Mouse (Mus musculus): ENCODE data around the gene H2bfm. TPM values are rescaled to one million over a fixed set of nuclear protein-coding genes. Genes with fewer than 3 reads are reported as not detected.
"Not testable (repeated sequence)": the region's sequence is repeated elsewhere in the genome, so short reads cannot be mapped to it uniquely, and the experiment has no call there.

H2bfm gene
- polyA plus RNA-seq (2014; fragmentation: Nextera tagmentation; extraction: Ambion mirVana): not detected in 2 replicates

DNA sequence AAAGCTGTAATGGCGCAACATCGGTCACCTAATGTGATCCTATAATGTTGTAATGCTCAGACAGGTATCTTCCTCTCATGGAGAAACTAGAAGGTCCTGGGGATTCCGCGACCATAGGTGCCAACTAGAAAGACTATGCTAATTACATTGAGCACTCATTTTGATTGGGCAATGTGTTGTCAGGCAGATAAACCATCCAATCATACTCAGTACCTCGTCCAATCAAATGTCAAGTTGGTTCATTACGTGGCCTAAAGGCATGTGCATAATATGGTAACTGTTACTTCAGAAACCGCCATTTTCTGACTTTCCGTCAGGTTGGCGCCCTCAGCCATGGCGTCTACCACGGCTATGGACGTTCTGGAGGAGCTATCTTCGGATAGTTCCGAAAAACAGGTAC lies at the start of gene H2bfm:
TSS of gene H2bfm (plus strand) at position 295 of the 400 bp plus-strand sequence.
- Histone ChIP-seq H3K9me3 (ENCODE audit: control insufficient read depth, low read length) (no peaks in the 10 kb centered on the region), H3K27ac (ENCODE audit: low read depth, low read length) (no peak within 1 kb of the TSS), H3K9ac (ENCODE audit: low read depth, low read length) (no peak within 1 kb of the TSS), H3K36me3 (ENCODE audit: control insufficient read depth, insufficient read depth, low read length) (no peaks in the 10 kb centered on the region), H3K4me1 (ENCODE audit: control insufficient read depth, insufficient read depth, low read length) (no peaks in the 10 kb centered on the region), H3K4me2 (replicated peaks; ENCODE audit: low read depth, low read length) (no peak within 1 kb of the TSS), H3K27me3 (ENCODE audit: control insufficient read depth, insufficient read depth, low read length) (no peaks in the 10 kb centered on the region), H3K4me3 (ENCODE audit: low read length) (no peak within 1 kb of the TSS)
- WGBS: 91% methylated on average over 14 of the region's 14 CpGs
- ATAC-seq (ENCODE audit: low FRiP score, low TSS enrichment): no peak

DNA sequence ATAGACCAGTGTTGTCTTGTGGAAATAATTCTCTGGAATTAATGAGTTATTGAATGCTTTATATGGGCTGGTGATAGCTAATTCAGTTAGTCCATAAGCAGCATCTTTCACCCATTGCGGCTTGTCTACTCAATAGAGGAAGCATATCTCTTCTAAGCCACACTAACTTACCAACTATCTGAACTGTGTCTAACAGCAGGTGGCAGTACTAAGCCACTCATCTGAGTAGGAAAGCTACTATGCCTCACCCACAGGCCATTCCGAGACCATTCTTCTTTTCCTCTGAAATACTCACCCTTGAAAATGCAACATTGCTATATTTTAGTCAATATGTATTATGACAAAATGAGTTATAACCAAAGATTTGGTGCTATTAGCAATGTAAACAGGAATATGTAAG lies 31.4 kb upstream of the H2bfm start:
- H3K36me3 ChIP-seq (ENCODE audit: control insufficient read depth, insufficient read depth, low read length): no peaks in the 10 kb centered on the region
- WGBS: 70% methylated on average over 2 of the region's 2 CpGs
- ATAC-seq (ENCODE audit: low FRiP score, low TSS enrichment): no peak

DNA sequence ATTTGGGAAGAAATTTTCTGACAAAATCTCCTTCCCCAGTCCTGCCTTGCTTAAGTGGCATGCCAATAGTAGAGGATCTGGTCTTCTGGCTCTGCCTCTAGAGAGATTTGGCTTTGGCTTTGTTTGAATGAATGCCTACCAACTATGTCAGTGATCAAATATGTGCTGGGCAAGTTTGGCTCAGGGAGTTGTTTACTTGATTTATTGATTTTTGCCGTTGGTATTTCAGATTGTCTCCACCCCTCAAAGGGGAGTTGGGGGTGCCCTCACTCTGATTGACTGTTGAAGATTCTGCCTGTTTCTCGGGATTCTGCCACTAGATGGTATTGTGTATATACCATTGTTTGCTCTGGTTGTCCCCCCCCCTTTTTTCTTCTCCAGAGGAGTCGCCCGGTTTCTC lies 22.8 kb upstream of the H2bfm start:
- Histone ChIP-seq H3K27me3 (ENCODE audit: control insufficient read depth, insufficient read depth, low read length) (no peaks in the 10 kb centered on the region), H3K9me3 (ENCODE audit: control insufficient read depth, low read length) (no peaks in the 10 kb centered on the region), H3K4me1 (ENCODE audit: control insufficient read depth, insufficient read depth, low read length) (no peaks in the 10 kb centered on the region), H3K4me2 (replicated peaks; ENCODE audit: low read depth, low read length) (no peak overlapping the region), H3K9ac (ENCODE audit: low read depth, low read length) (no peak overlapping the region), H3K36me3 (ENCODE audit: control insufficient read depth, insufficient read depth, low read length) (no peaks in the 10 kb centered on the region), H3K27ac (ENCODE audit: low read depth, low read length) (no peak overlapping the region), H3K4me3 (ENCODE audit: low read length) (no peak overlapping the region)
- 70% methylated on average over 4 of the region's 4 CpGs for WGBS
- no peak for ATAC-seq (ENCODE audit: low FRiP score, low TSS enrichment)

More for the DNA sequence above, 31.4 kb upstream of the H2bfm start:
- no peaks in the 10 kb centered on the region for H3K4me1 ChIP-seq (ENCODE audit: control insufficient read depth, insufficient read depth, low read length)
- no peak overlapping the region for H3K9ac ChIP-seq (ENCODE audit: low read depth, low read length)
- no peak overlapping the region for H3K27ac ChIP-seq (ENCODE audit: low read depth, low read length)
- no peaks in the 10 kb centered on the region for H3K27me3 ChIP-seq (ENCODE audit: control insufficient read depth, insufficient read depth, low read length)
- H3K4me2 ChIP-seq (replicated peaks; ENCODE audit: low read depth, low read length): no peak overlapping the region
- no peaks in the 10 kb centered on the region for H3K9me3 ChIP-seq (ENCODE audit: control insufficient read depth, low read length)
- H3K4me3 ChIP-seq (ENCODE audit: low read length): no peak overlapping the region

DNA sequence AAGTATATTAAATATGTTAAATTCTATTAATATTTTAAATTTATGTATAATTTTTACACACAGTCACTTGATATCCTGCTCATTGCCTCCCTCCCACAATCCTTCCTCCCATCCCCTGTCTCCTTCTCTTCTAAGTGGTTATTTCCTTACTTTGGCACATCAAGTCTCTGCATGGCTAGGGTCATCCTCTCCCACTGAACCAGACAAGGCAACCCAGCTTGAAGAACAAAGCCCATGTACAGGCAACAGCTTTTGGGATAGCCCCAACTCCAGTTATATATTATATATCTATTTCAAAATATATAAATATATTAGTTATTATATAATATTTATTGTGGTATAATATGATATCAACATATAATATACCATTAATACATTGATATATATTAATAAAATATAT lies 1.3 kb upstream of the H2bfm start:
- no peak overlapping the region for H3K4me2 ChIP-seq (replicated peaks; ENCODE audit: low read depth, low read length)
- no peak overlapping the region for H3K4me3 ChIP-seq (ENCODE audit: low read length)
- ATAC-seq (ENCODE audit: low FRiP score, low TSS enrichment): no peak
- H3K27ac ChIP-seq (ENCODE audit: low read depth, low read length): no peak overlapping the region
- no peaks in the 10 kb centered on the region for H3K9me3 ChIP-seq (ENCODE audit: control insufficient read depth, low read length)
- no peaks in the 10 kb centered on the region for H3K36me3 ChIP-seq (ENCODE audit: control insufficient read depth, insufficient read depth, low read length)
- H3K27me3 ChIP-seq (ENCODE audit: control insufficient read depth, insufficient read depth, low read length): no peaks in the 10 kb centered on the region
- no peaks in the 10 kb centered on the region for H3K4me1 ChIP-seq (ENCODE audit: control insufficient read depth, insufficient read depth, low read length)
- no peak overlapping the region for H3K9ac ChIP-seq (ENCODE audit: low read depth, low read length)

DNA sequence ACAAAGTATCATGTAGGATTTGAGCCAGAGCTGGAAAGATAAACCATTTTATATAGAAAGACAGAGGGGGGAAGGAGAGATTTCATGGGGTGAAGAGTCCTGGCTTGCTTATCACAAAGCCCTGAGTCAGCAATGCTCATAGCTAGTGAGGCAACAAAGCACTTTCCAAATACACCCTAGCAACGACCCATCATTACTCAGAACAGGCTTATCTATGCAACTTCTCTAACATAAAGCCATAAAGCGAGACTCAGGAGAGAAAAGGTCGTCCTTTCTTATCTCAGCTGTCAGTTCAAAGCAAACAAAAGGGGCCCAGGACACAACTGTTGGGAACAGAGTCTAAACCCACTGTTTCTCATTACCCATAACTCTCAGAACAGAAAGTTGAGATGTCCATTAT lies 10.9 kb downstream of the H2bfm start:
- Histone ChIP-seq H3K9me3 (ENCODE audit: control insufficient read depth, low read length) (no peaks in the 10 kb centered on the region), H3K9ac (ENCODE audit: low read depth, low read length) (no peak overlapping the region), H3K4me1 (ENCODE audit: control insufficient read depth, insufficient read depth, low read length) (no peaks in the 10 kb centered on the region), H3K4me2 (replicated peaks; ENCODE audit: low read depth, low read length) (no peak overlapping the region), H3K27me3 (ENCODE audit: control insufficient read depth, insufficient read depth, low read length) (no peaks in the 10 kb centered on the region), H3K36me3 (ENCODE audit: control insufficient read depth, insufficient read depth, low read length) (no peaks in the 10 kb centered on the region), H3K27ac (ENCODE audit: low read depth, low read length) (no peak overlapping the region), H3K4me3 (ENCODE audit: low read length) (no peak overlapping the region)
- 37% methylated on average over 3 of the region's 3 CpGs for WGBS
- ATAC-seq (ENCODE audit: low FRiP score, low TSS enrichment): no peak

DNA sequence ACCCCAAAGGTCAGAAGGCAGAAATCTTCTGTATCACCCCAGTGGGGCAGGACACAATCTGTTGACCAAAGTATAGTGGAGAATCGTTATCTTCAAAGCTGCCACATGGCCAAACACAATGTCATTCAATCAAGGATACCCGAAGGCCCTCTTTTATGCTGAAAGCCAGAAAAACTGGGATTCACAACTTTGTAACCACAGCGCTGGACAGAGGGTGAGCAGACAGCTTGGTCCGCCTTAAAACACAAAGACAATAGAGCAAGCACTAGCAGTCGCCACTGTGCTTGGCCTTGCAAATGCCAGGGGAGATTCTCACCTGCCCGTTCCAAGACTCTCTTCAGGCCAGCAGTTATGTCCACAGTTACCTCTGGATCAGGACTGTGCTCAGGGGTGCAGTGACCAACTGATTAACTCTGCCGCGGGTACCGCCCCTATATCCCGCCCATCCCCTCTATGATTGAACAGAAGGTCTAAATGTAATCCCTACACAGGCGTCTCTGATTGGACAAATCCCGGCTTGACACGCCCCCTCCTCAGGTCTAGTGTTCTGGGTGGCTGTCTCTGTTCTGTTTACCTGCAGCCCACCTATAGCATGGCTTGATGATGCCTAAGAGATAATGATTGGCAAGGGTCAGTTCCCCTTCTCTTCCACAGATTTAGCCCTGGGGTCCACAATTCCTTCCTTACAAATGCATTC lies 30.6 kb downstream of the H2bfm start:
- H3K36me3 ChIP-seq (ENCODE audit: control insufficient read depth, insufficient read depth, low read length); H3K27ac ChIP-seq (ENCODE audit: low read depth, low read length); H3K4me1 ChIP-seq (ENCODE audit: control insufficient read depth, insufficient read depth, low read length); H3K9me3 ChIP-seq (ENCODE audit: control insufficient read depth, low read length); H3K9ac ChIP-seq (ENCODE audit: low read depth, low read length); H3K27me3 ChIP-seq (ENCODE audit: control insufficient read depth, insufficient read depth, low read length): not testable (repeated sequence)
- 34% methylated on average over 13 of the region's 13 CpGs for whole genome bisulfite sequencing
- ATAC-seq (ENCODE audit: low FRiP score, low TSS enrichment): peak; percentile 100
- Histone ChIP-seq H3K4me2 (replicated peaks; ENCODE audit: low read depth, low read length) (peak overlapping the region; percentile 26), H3K4me3 (ENCODE audit: low read length) (peak overlapping the region; percentile 22; the same call in 1 of the 2 replicates)

DNA sequence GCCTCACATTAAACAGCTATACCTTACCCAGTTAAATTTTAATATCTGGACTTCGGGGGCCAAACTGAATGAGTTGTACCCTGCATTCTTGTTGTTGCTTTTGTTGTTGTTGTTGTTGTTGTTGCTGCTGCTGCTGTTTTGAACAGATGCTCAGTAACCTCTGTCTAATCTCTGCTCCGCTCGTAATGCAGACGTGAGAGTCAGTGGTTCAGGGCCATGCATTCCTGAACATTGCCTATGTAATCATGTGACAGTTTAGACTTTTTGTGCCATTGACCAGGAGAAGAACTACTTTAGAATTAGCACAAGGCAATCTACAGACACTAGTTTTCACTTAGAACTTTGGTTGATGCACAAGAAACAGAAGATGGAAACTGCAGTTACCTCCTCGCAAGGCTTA lies 31.2 kb downstream of the H2bfm start:
- not testable (repeated sequence) for H3K36me3 ChIP-seq (ENCODE audit: control insufficient read depth, insufficient read depth, low read length); H3K9ac ChIP-seq (ENCODE audit: low read depth, low read length); H3K27me3 ChIP-seq (ENCODE audit: control insufficient read depth, insufficient read depth, low read length); H3K9me3 ChIP-seq (ENCODE audit: control insufficient read depth, low read length); H3K4me1 ChIP-seq (ENCODE audit: control insufficient read depth, insufficient read depth, low read length); H3K27ac ChIP-seq (ENCODE audit: low read depth, low read length); ATAC-seq (ENCODE audit: low FRiP score, low TSS enrichment)
- Histone ChIP-seq H3K4me2 (replicated peaks; ENCODE audit: low read depth, low read length) (peak overlapping the region; percentile 26), H3K4me3 (ENCODE audit: low read length) (peak overlapping the region; percentile 17; the same call in 1 of the 2 replicates)
- whole genome bisulfite sequencing: 63% methylated on average over 5 of the region's 5 CpGs

DNA sequence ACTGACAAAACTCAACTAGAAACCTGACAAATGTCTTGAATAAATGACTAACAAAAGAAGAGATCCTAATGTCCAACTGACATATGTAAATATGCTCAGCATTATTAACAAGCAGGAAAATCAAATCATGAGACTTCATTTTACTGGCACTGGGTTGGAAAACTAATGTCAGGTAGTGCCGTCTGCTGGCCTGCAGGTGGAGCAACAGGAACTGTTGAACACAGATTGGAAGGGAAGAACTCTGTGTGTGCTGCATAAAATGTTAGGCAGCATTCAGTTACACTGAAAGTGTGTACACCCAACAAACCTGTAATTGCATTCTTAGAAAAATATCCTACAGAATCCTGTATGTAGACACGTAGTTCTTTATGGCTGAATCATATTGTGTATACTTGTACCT lies 32.6 kb downstream of the H2bfm start:
- Histone ChIP-seq H3K27me3 (ENCODE audit: control insufficient read depth, insufficient read depth, low read length) (no peaks in the 10 kb centered on the region), H3K9me3 (ENCODE audit: control insufficient read depth, low read length) (no peaks in the 10 kb centered on the region), H3K27ac (ENCODE audit: low read depth, low read length) (no peak overlapping the region), H3K4me1 (ENCODE audit: control insufficient read depth, insufficient read depth, low read length) (no peaks in the 10 kb centered on the region), H3K4me2 (replicated peaks; ENCODE audit: low read depth, low read length) (no peak overlapping the region), H3K9ac (ENCODE audit: low read depth, low read length) (no peak overlapping the region), H3K4me3 (ENCODE audit: low read length) (no peak overlapping the region), H3K36me3 (ENCODE audit: control insufficient read depth, insufficient read depth, low read length) (no peaks in the 10 kb centered on the region)
- WGBS: 29% methylated on average over 2 of the region's 2 CpGs
- no peak for ATAC-seq (ENCODE audit: low FRiP score, low TSS enrichment)

DNA sequence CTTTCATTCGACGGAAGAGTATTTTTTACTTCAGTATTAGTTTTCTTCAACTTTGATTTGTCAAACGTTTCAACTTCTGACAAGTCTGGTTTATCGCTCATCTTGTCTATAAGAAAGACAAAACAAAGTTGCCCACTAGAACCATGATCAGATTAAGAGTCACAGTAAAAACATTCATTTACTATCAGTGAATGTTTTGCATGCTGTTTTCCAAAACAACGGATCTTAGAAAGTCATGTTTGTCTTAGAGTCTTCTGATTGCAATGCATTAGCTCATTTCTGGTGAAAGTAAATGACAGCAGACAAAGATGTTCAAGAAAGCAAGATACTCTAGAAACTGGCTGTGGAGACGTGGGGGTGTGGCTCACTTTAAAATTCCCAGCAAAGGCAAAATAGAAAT lies 48.3 kb downstream of the H2bfm start, which contains the start of gene Tmsb15b2:
TSS of gene Tmsb15b2 (minus strand) at position 101 of the 400 bp plus-strand sequence.
- Histone ChIP-seq H3K4me2 (replicated peaks; ENCODE audit: low read depth, low read length) (peak within 1 kb of the TSS; percentile 47), H3K4me3 (ENCODE audit: low read length) (peak within 1 kb of the TSS; percentile 37), H3K9ac (ENCODE audit: low read depth, low read length) (peak within 1 kb of the TSS; percentile 42; the same call in 1 of the 2 replicates)
- not testable (repeated sequence) for H3K27ac ChIP-seq (ENCODE audit: low read depth, low read length); H3K27me3 ChIP-seq (ENCODE audit: control insufficient read depth, insufficient read depth, low read length); H3K4me1 ChIP-seq (ENCODE audit: control insufficient read depth, insufficient read depth, low read length); ATAC-seq (ENCODE audit: low FRiP score, low TSS enrichment); H3K36me3 ChIP-seq (ENCODE audit: control insufficient read depth, insufficient read depth, low read length); H3K9me3 ChIP-seq (ENCODE audit: control insufficient read depth, low read length)
- 83% methylated on average over 6 of the region's 6 CpGs for WGBS
